Mouse (Mus musculus) layer of hippocampus, postnatal 10 days (tissue): ENCODE results near the gene Mia. TPM values are rescaled to one million over a fixed set of nuclear protein-coding genes. Genes with fewer than 3 reads are reported as not detected.

Source experiments
- DNase-seq, 2 experiments: peaks; one replicate each; pipeline ENCODE4 v3.0.0; 2021; ENCODE audit warnings: low spot score in 2 of 2
- long read RNA-seq: library from polyadenylated mRNA; stranded (forward); transcript quantifications from one replicate; pipeline ENCODE4 v2.0.0, GENCODE M21; 2023
- total RNA-seq, 2 experiments: library from RNA; stranded (reverse); gene quantifications; 2 replicates each; pipeline ENCODE4 v1.2.3; 2021

Gene Mia
- 10 to 100 TPM; 10.9 to 13.9 TPM for total RNA-seq
- long read RNA-seq, transcript Mia-201 (4 exons, 566 nt): major isoform, 15 of 18 reads
- long read RNA-seq, partial matches to known transcripts: 3 of 18 reads
- long read RNA-seq, other reads (novel, unspliced or antisense): 0 of 18 reads

- DNase-seq: no peak
These were observed at the start of gene Mia, which contains the start of gene Gm21983 for GRCm38 (mm10) chr7:27180837-27181695. Gene Mia (minus strand): TSS chr7:27181157. Gene Gm21983 (minus strand): TSS chr7:27181086.

GRCm38 (mm10) chr7:27228865-27229264 lies 47.9 kb upstream of the Mia start:
- no peak for DNase-seq

- DNase-seq: peak; percentile 91 to 92
These were observed 47.4 kb upstream of the Mia start, which contains the start of gene Itpkc for GRCm38 (mm10) chr7:27228281-27228821. Gene Itpkc (minus strand): TSS chr7:27228661.

DNA sequence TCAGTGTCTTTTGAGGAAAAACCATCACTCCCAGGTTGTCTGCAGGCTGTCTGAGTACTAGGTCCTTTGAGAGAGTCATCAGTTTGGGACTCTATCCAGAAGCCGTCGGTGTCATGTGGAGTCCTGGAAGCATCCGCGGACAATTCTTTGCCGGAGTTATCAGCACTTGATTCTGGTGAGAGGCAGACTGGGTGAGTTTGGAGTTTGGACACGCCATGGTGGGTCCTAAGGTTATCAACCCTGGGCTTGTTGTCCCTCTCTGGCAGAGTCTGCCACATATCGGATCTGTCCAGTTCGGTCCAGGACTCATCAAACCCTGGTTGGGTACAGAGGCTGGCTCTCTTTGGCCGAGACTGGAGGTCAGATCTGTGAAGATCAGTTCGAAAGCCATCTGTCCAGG lies 46.7 kb upstream of the Mia start:
- no peak for DNase-seq

GRCm38 (mm10) chr7:27227276-27227675 lies 46.3 kb upstream of the Mia start:
- no peak for DNase-seq

DNA sequence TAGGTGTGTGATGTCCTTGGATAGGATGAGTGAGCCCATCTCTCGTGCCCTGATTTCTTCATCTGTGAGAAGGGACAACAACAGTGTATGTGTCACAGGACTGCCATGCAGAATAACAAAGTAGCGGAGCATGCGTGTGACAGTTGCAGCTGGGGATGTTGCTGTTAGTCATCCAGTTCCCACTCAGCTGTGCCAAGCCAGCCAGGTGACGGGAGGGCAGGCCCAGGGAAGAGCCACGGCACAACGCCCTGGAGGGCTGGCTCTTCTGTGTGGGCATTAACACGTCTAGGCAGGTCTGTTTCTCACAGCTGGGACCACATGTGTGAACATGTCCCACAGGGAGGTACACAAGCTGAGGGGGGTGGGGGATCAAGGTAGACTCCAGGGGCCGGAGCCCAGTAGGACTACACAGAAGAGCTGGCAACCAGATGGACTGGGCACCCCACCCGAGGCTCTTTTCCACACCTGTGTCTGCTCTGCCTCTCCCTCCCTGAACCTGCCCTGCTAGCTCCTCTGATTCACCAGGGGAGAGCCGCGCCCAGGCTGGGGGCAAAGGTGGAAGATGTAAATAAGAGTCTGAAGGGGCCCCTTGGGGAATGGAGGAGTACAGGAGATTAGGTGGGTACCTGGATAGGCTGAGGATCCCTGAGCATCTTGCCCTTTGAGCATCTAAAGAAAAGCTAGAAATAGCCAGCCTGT lies 44.1 kb upstream of the Mia start:
- peak in 1 of 2 experiments; percentile 30 for DNase-seq

DNA sequence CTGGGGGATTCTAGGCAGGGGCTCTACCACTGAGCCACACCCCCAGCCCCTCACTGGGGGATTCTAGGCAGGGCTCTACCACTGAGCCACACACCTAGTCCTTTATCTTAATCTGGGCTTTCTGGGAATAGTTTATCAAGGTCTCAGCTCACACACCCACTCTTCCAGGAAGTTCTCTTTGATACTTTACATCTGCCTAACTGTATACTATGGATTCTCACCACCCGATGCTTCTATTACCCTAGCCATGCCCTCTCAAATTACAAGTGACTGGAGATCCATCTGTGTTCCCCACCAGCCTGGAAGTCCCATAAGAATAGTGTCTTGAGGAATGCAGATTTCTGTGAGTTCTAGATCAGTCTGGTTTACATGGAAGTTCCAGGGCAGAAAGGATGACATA lies 41.6 kb upstream of the Mia start:
- DNase-seq: no peak

DNA sequence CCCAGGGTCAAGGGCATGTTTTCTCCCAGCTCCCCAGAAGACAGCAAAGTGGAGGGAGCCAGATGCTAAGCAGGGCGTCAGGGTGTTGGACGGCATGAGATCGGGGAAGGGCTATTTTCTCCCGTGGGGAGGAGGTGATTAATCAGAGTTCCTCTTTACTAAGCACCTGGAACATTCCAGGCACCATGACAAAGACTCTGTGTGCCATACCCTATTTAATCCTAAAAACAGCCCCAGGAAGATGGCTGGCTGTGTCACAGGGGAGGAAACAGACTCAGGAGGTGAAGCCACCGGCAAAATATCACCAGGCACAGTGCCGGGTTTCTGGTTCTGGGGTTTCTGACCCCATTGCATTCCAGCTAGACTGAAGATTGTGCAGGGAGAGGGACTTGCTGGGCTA lies 41.0 kb upstream of the Mia start:
- no peak for DNase-seq

DNA sequence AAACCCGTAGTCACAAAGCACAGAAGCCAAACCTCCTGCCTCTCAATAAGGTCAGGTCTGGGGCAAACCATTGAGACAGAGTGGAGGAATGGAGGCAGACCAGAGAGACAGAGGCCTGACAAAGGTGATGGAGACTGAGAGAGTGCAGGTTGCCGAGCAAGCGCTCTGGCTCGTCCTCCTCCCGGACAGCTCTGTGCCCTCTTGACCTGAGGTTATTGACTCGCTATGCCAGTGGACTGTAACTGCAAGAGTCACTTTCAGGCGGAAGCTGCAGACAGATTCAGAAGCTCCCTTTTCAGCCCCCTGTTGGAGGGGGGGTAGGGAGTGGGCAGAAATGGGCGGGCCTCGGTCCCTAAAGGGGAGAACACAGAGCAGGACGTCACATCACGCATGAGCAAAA lies 39.0 kb upstream of the Mia start:
- no peak for DNase-seq

GRCm38 (mm10) chr7:27218586-27218985 lies 37.6 kb upstream of the Mia start:
- DNase-seq: no peak

GRCm38 (mm10) chr7:27212626-27213025 lies 31.7 kb upstream of the Mia start:
- no peak for DNase-seq

- DNase-seq: no peak
These were observed 22.9 kb upstream of the Mia start for GRCm38 (mm10) chr7:27203730-27204449.

GRCm38 (mm10) chr7:27198779-27199178 lies 17.8 kb upstream of the Mia start:
- no peak for DNase-seq

GRCm38 (mm10) chr7:27198355-27198754 lies 17.4 kb upstream of the Mia start:
- DNase-seq: no peak

DNA sequence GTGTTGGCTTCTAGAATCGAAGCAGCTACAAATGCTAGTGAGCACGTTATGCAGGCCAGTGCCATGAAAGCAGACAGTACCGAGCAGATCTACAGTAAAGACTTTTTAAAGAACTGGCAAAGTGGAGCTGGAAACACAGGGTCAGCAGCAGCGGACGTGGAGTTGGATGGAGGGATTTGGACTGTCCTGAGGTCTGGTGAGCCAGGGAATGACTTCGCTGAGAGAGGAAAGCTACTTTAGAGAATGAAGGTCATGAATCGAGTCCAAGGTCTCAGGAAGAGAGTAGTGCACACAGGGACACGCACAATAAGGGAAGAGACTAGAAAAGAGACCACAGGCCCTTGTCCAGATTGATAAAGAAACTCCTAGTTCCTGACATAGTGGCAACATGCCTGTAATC lies 16.7 kb upstream of the Mia start:
- no peak for DNase-seq

DNA sequence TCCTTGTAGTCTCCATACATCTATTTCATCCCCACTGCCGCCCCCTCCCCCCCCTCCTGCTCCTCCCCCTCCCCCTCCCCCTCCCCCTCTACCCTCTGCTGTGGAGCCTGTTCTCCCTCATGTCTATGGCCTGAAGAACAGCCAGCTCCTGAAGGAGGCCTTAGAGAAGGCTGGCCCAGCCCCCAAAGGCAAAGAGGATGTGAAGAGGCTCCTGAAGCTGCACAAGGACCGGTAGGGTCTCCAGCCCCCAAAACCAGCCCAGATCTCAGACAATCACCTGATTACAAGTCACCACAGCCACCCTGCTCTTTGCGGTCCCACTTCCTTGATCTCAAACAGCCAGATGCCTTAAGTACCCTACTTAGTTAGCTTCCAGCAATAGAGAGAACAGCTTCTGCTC lies 16.2 kb upstream of the Mia start:
- DNase-seq: no peak

DNA sequence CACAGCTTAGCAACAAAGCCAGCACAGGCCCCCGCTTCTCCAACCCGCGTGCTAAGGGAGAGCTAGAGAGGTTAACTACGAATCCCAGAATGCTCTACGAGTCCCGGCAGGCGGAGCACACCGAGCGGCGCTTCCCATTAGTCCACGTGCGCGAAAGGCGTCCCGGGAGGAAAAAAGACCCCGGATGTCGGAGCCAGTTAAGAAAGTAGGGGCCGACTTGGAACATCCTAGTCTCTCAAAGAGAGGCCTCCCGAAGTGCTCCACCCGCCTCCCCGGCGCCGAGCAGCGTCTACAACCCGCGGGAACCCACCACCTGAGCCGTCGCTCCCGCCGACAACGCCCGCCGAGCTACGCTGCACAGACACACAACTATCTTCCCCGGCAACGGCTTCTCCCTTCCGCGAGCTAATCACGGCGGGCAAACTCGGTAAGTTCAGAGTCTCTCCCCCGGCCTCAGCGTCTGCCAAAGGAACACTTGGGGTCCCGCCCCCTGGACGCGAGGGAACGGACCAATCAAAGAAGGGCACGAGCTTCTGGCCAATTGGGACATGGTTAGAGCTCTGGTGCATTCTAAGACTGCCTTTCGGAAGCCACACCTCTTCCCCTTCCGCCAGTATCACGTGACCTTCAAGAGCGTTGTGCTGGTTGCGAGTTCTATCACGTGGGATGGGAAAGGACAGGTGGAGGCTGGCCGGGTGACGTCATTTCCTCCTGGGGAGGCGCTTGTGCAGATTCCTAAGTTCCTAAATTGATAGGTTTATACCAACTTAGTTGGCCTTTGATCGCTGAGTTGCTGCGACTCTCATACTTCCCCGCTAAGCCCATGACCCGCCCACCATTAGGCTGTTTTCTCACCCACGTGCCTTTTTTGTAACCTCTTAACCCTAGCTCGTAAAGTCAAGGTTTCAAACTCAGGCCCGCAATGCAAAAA lies 15.0 kb upstream of the Mia start, which contains the start of the genes BC024978 and Snrpa:
Gene BC024978 (plus strand): TSS at position 101 of the 931 bp plus-strand sequence.
Gene Snrpa (minus strand): TSS at position 591 of the 931 bp plus-strand sequence.
- DNase-seq: peak; percentile 93 to 94

DNA sequence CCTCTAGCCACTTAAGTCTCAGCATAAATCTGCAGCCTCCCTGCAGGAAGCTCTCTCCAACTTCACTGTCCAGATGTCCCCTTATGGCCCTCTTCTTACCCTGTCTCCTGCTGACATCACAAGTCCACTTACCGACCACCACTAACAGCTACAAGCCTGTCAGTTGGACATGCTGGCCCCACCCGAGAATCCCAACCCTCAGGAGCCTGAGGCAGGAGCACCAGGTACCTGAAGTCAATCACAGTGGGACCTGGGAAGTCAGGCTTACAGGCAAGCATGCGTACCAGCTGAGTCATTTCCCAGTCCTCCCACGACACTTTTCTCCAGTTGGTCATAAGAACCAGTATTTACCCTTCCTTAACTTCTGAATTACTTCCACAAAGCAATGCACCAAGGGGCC lies 12.8 kb upstream of the Mia start:
- no peak for DNase-seq

- no peak for DNase-seq
These were observed 11.5 kb upstream of the Mia start for GRCm38 (mm10) chr7:27192434-27192833.
